Mouse (Mus musculus) heart, adult 11 months (tissue): ENCODE results near the gene Actbl2.

ENCODE experiments used
- DNase-seq: peaks from one replicate; pipeline ENCODE4 v3.0.0; 2022

Gene Actbl2

DNA sequence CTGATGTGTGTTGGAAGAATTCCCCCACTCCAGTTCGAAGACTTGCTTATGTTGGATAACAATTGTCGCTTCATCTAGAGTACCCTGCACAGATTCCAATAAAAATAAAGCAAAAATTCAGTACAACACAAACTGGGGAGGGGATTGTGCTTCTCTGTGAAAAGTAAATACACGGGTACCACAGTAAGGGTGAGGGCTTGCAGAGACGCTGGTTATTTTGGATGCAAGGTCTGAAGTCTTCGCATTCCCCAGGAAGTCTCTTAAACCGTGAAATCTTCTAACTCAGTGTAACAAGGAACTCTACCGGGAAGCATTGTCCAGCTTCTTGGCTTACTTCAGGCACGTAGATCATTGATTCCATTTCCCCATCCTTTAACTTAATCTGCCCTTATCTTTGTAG is 17.1 kb downstream of the Actbl2 start:
- peak; percentile 86 for DNase-seq

DNA sequence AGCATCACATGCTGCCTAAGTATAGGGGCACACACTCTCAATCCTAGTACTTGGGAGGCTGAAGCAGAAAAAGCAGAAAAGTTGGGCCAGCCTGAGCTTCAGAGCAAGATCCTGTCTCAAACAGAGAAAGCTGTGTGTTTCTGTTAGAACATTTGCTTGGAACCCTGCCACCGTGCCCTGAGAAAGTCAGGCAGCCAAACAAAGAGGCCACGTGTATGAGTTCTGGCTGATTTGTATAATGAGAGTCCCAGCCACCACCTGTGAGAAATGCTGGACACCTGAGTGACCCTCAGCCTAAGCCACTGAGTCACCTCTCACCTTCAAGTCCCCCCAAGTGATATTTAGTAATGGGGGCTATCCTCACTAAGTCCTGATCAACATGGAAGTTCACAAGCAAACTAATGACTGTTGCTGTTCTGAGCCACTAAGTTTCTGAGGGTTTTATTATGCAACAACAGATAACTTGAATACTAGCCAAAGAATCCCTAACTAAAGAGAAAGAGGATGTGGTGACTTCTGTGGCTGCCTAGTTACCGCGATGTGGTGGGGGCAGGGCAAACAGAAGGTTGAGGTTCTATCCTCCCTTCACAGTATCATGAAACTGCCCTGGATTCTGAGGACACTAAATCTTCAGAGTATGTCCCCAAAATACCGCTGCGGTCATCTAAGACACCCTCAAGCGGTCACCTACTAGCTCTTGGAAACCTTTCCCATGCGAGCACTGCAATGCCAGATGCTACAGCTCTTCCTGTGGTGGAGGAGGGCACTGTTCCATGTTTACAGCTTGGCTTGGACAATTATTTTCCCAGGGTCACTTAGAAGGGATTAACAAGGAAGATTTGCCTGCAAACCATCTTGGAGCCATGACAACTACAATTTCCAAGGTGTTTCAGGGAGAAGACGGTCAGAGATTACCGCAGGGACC is 31.9 kb downstream of the Actbl2 start:
- peak; percentile 89 for DNase-seq

DNA sequence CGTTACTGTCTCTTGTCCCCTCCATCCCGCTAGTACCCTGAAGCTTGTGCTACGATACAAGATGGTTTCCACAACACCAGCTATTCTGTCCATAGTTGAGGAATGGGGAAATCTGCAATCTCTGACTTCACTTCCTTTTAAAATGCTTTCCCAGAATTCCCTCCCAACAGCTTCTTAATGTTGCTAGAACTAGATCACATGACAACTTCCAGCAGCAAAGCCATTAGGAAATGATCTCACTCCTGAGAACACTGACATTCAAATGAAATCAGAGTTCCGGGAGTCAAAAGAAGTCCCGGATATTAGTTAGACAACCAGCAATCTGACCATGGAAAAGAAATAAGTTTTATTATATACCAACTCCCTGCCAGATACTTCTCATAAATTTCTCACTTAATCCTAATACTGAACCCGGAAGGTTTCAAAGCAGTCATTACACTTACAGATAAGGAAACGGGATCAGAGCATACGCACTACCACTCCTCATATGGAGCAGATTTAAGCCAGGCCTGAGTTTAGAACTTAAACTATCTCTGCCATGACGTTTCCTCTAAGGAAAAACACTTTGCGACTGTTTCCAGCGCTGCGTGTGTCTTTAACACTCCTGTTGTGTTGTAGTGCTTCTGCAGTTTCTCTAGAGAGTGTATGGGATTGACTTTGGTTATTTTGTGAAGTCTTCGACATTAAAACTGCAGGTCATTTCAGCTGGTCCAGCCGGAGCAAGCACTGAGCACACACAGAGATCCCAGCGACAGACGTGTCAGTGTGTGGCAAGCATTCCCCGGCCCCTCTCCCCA is 36.5 kb downstream of the Actbl2 start:
- DNase-seq: no peak

DNA sequence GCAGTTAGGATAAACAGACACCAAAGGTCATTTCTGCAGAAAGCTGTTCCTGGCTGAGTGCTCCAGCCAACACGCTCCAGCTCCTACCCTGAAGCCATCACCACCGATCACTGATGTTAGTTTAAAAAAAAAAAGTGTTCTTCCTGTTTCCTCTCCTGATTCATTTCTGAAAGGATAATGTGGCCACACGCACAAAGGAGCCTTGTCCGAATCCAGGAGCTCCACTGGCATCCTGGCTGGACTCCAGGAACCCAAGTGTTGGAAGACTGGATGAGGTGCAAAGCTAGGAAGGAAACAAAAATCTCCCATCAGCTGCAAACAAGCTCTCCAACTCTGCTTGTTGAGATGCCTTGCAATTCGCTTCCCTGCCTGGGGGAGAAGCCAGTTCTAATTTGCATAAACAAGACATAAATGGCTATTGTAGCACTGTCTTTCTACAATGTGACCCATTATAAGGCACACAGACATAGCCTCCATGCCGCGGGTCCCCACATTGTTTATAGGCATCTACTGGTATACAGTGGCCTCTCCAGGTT is 37.2 kb downstream of the Actbl2 start:
- DNase-seq: peak; percentile 93

DNA sequence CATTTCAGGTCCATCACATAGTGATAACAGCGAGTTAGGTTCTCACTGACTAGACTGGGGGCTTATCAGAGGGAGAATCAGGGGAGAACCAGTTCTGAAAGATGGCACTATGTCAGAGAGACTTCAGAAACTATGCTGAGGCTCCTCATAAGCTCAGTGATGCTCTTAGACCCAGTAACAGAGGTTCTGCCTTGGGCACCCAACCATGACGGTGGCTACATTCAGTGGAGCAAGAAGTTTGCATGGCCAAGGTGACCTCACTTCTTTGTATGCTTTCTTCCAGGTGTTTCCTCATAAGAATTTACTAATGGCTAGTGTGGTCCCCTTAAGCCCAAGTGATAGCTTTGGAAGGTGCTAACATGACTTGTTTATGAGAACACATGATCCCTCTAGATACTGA is 38.7 kb downstream of the Actbl2 start:
- DNase-seq: peak; percentile 10

DNA sequence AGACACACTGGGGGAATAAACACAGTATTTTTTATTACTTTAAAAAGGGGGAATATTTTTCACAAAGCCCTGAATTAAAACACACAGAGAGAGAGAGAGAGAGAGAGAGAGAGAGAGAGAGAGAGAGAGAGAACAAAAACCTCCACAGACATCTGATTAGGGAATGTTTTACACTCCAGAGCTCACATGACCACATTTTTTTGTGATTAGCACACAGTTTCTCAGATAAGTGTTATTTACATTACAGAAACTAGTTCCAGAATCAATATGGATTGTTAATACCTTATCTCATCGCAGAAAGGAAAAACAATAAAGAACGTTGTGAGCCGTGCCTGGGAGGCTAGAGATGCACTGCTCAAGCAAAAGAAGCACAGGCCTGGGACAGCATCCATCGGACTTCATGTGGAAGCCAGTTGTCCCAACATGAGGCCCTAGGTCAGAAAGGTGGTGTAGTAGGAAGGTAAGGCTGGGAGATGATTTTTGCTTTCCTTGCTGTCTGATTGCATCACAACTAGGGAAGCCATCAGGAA is 40.2 kb downstream of the Actbl2 start:
- DNase-seq: peak; percentile 9

DNA sequence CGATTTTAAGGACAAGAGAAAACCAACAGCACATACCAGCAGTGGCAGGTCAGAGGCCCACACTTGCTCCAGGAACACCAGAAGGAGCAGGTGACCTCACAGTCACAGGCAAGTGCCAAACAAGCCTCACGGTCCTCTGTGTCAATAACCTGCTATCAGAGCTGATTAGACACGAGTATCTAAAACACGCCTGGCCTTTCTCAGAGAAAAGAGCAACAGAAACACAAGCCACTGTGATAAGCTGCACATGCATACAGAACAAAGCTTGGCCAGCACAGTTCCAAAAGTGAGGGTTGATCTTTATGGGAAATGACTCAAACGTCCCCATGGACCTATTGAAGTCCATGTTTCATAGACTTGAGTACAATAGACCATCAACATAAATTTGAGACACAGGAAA is 41.2 kb downstream of the Actbl2 start:
- DNase-seq: peak; percentile 96

DNA sequence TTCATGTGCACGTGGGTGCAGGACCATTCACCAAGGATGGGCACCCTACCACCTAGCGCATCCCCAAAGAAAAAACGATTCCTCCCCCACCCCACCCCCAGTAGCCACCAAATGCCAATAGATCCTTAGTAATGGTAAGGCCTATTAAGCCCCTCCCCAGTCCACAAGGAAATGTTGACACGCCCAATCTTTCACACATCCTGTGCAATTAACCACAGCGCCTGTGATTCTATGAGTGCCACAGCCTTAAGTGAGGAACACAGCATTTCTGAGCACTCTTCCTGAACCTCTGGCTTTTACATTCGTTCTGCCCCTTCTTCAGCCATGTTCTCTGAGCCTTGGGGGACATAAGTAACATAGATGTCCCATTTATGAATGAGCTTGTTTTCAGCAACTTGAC is 42.8 kb downstream of the Actbl2 start:
- peak; percentile 71 for DNase-seq

DNA sequence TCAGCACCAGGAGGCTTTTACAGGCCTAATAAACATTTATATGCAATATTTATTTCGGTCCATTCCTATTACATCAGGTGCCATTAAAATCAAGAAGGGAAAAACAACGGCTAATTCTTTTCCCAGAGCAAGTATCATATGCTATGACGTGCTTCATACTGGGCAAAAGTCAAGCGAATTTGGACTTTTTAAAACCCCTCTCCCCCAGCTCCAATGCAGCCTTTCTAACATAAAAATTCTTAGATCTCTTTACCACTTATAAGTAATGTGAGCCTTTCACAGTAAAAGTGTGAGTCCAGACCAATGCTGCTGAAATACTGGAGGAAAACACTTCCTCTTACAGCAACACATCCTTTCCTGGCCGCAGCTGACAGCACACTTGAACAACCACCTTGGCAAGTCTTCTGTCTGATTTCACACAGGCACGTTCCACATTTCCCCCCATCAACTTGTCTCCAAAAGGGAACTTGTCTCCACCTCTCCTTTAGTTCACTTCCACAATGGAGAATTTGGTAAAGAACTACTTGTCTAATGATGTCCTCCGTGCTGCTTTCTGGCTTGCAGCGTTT is 44.4 kb downstream of the Actbl2 start:
- peak; percentile 64 for DNase-seq

DNA sequence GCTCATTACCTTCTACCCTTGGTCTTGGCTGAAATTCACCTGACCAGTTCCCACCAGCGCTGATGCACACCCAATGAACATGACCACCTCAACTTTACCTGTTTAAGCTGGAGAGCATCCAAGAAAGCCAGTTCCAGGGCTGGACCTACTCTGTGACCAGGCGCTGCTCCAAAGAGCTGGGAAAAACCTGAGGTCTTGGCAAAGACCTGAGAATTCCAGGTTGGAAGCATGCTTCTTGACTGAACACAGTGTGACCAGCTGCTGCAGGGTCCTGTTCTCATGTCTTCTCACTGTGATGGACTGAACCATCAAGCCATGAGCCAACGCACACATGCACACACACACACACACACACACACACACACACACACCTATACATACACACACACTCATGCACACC is 46.0 kb downstream of the Actbl2 start:
- DNase-seq: peak; percentile 59

DNA sequence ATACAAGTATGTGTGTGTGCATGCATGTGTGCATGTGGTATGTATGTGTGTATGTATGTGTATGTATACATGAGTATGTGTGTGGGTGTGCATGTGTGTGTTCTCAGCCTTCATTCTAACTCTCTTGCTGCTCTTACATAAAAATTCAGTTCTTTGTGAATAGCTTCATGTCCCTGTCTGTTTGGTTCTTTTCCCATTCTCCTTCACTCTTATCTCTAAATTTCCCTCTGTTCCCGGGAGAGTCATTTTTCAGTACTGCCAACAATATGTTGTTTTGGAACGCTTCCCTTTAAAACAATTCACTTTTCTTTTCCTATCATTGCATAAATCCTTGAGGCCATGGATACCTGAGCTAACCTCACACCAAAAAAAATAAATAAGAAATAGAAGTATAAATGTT is 46.6 kb downstream of the Actbl2 start:
- DNase-seq: no peak

DNA sequence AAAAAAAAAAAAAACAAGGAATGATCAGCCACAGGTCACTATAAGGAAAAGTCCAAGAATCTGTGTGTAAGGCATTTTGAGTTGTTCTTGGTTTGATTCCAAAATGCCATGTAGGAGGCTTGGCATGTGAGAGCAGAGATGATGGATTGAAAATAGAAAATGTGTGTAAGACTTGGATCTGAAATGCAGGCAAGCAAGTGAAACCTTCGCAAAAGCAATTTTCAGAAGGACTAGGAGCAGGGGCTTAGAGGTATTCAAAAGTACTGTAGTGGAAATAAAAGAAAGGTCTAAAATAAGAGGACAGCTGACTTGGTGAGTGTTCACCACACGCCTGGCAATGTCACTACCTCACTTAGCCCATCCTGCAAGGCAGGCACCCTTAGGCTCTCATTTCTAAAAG is 49.4 kb downstream of the Actbl2 start:
- peak; percentile 23 for DNase-seq

DNA sequence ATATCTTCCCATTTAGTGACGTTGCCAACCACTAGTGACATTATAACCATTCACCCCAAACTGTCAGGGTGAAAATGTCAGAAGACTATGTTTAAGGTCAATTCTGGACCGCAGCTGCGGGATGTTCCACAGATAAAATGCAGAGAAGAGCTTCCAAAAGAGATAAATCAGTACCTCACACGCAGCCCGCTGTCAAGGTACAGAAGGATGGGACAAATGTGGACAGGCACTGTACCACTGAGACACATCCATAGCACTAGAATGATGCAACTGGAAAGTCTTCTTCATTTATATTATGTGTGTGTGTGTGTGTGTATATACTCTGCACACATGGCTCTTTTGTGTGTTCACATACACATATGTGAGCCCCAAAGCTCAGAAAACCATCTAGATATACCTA is 49.9 kb downstream of the Actbl2 start:
- peak; percentile 62 for DNase-seq
